Mouse (Mus musculus) cerebellum, adult 2 months (tissue): ENCODE data around the gene Fbp1. TPM values are rescaled to one million over a fixed set of nuclear protein-coding genes. Genes with fewer than 3 reads are reported as not detected.
A peak's percentile ranks its signal among the peaks of the same experiment; 100 is the strongest.
"Not testable (repeated sequence)": the region's sequence is repeated elsewhere in the genome, so short reads cannot be mapped to it uniquely, and the experiment has no call there.

Experiments used
- DNase-seq, 2 experiments: peaks; one replicate each; pipeline ENCODE4 v3.0.0; 2021
- H3K27ac ChIP-seq: fragments of 200-500 bp; 2 replicates; pipeline ENCODE4 v1.5.1; 2012; ENCODE audit warnings: low read length, control low read depth, inconsistent platforms; ENCODE audit not compliant: insufficient read depth
- H3K27me3 ChIP-seq: fragments of 200-500 bp; 2 replicates; pipeline ENCODE4 v1.6.1; 2012; ENCODE audit warnings: inconsistent platforms, mild to moderate bottlenecking, low read length, moderate library complexity; ENCODE audit not compliant: control insufficient read depth, insufficient read depth
- H3K4me1 ChIP-seq: fragments of 200-500 bp; 2 replicates; pipeline ENCODE4 v1.6.1; 2011; ENCODE audit warnings: low read length; ENCODE audit not compliant: control insufficient read depth, insufficient read depth
- H3K4me3 ChIP-seq: fragments of 200-500 bp; replicated peaks from 2 replicates; pipeline ENCODE3; 2011; ENCODE audit warnings: mild to moderate bottlenecking, low read depth, low read length, control low read depth; ENCODE audit not compliant: insufficient read depth
- CTCF ChIP-seq: fragments of 200-500 bp; IDR thresholded peaks from 2 replicates; pipeline ENCODE4 v1.5.1; 2011; ENCODE audit warnings: low read depth, mild to moderate bottlenecking, control low read depth, low read length, moderate library complexity, borderline replicate concordance; ENCODE audit not compliant: insufficient read depth
- POLR2A ChIP-seq: fragments of 200-500 bp; IDR thresholded peaks from 2 replicates; pipeline ENCODE4 v1.6.1; 2011; ENCODE audit warnings: low read length, control low read depth, borderline replicate concordance; ENCODE audit not compliant: insufficient read depth
- WGBS: fragments of 180-500 bp; shearing (Covaris S2); methylation state at CpG from one replicate; pipeline ENCODE4 v1.1.7; 2018; 5-methylcytosine and 5-hydroxymethylcytosine counted together
- polyA plus RNA-seq: library from polyadenylated mRNA; depleted of rRNA; stranded (reverse); fragments of >200 nt; gene quantifications from 2 replicates; pipeline ENCODE4 v1.2.3, GENCODE M21; 2012

The Fbp1 gene
- polyA plus RNA-seq, 1 experiment, result not detected

- WGBS, result 27% methylated on average over 4 of the region's 4 CpGs
- H3K4me3 ChIP-seq, result no peak overlapping the region
- no peak for TF ChIP-seq POLR2A
- no peak for TF ChIP-seq CTCF
- no peaks in the 10 kb centered on the region for H3K27me3 ChIP-seq
- H3K27ac ChIP-seq, result no peak overlapping the region
- DNase-seq, result peak in 1 of 2 experiments; percentile 11
- H3K4me1 ChIP-seq, result no peaks in the 10 kb centered on the region
These were observed 21.3 kb downstream of the Fbp1 start for GRCm38 (mm10) chr13:62866817-62867216.

GRCm38 (mm10) chr13:62865651-62866315 is 22.3 kb downstream of the Fbp1 start:
- DNase-seq, result no peak
- no peak for TF ChIP-seq POLR2A
- TF ChIP-seq CTCF, result no peak
- no peak overlapping the region for H3K27ac ChIP-seq
- H3K4me1 ChIP-seq, result no peaks in the 10 kb centered on the region
- H3K27me3 ChIP-seq, result no peaks in the 10 kb centered on the region
- no peak overlapping the region for H3K4me3 ChIP-seq
- 52% methylated on average over 11 of the region's 11 CpGs for WGBS

GRCm38 (mm10) chr13:62863771-62864170 is 24.3 kb downstream of the Fbp1 start:
- Histone ChIP-seq H3K4me3 (no peak overlapping the region), H3K27me3 (no peaks in the 10 kb centered on the region), H3K4me1 (no peaks in the 10 kb centered on the region), H3K27ac (no peak overlapping the region)
- TF ChIP-seq CTCF (no peak), POLR2A (no peak)
- WGBS, result 70% methylated on average over 6 of the region's 6 CpGs
- no peak for DNase-seq

- Histone ChIP-seq H3K27me3 (no peaks in the 10 kb centered on the region), H3K4me1 (no peaks in the 10 kb centered on the region), H3K4me3 (no peak overlapping the region), H3K27ac (no peak overlapping the region)
- TF ChIP-seq POLR2A, result no peak
- no peak for TF ChIP-seq CTCF
- WGBS, result 87% methylated on average over 3 of the region's 3 CpGs
- DNase-seq, result no peak
These were observed 25.2 kb downstream of the Fbp1 start for GRCm38 (mm10) chr13:62862875-62863274.

GRCm38 (mm10) chr13:62860068-62860467 is 28.0 kb downstream of the Fbp1 start:
- Histone ChIP-seq H3K27ac (no peak overlapping the region), H3K4me1 (no peaks in the 10 kb centered on the region), H3K4me3 (no peak overlapping the region), H3K27me3 (no peaks in the 10 kb centered on the region)
- TF ChIP-seq CTCF (no peak), POLR2A (no peak)
- no peak for DNase-seq
- 86% methylated on average over 4 of the region's 4 CpGs for WGBS

- DNase-seq, H3K4me3 ChIP-seq, H3K27ac ChIP-seq, H3K27me3 ChIP-seq, H3K4me1 ChIP-seq: not testable (repeated sequence)
- 87% methylated on average over 10 of the region's 10 CpGs for WGBS
These were observed 28.8 kb downstream of the Fbp1 start for GRCm38 (mm10) chr13:62859251-62859650.

- TF ChIP-seq CTCF (no peak), POLR2A (no peak)
- H3K27ac ChIP-seq, result no peak within 1 kb of the TSS
- DNase-seq, result no peak
- WGBS, result 57% methylated on average over 21 of the region's 21 CpGs
- no peak within 1 kb of the TSS for H3K4me3 ChIP-seq
- no peaks in the 10 kb centered on the region for H3K4me1 ChIP-seq
- no peaks in the 10 kb centered on the region for H3K27me3 ChIP-seq
These were observed 29.9 kb downstream of the Fbp1 start, which contains the start of gene Fbp2 for GRCm38 (mm10) chr13:62857941-62858915. TSS of gene Fbp2 (minus strand) at chr13:62858422.

GRCm38 (mm10) chr13:62856850-62857249 is 31.2 kb downstream of the Fbp1 start:
- no peak overlapping the region for H3K4me3 ChIP-seq
- H3K27me3 ChIP-seq, result no peaks in the 10 kb centered on the region
- H3K4me1 ChIP-seq, result no peaks in the 10 kb centered on the region
- no peak for TF ChIP-seq CTCF
- TF ChIP-seq POLR2A, result no peak
- DNase-seq, result no peak
- WGBS, result 75% methylated on average over 14 of the region's 14 CpGs
- no peak overlapping the region for H3K27ac ChIP-seq
